Mouse (Mus musculus): ENCODE measurements around the gene Mageb3.
A peak's percentile ranks its signal among the peaks of the same experiment; 100 is the strongest.
"Not testable (repeated sequence)": the region's sequence is repeated elsewhere in the genome, so short reads cannot be mapped to it uniquely, and the experiment has no call there.

The Mageb3 gene

GRCm38 (mm10) chr2:121955765-121956223, at the start of gene Mageb3, which contains the start of gene Ctdspl2:
TSS of gene Mageb3 (minus strand) at chr2:121956092.
TSS of gene Ctdspl2 (plus strand) at chr2:121956001.
- DNase-seq (ENCODE audit: low spot score): peak; percentile 98

- DNase-seq (ENCODE audit: low spot score): no peak
These were observed 39.8 kb upstream of the Mageb3 start for GRCm38 (mm10) chr2:121995738-121996137.

GRCm38 (mm10) chr2:121957216-121957792, 1.4 kb upstream of the Mageb3 start:
- DNase-seq (ENCODE audit: low spot score): no peak

GRCm38 (mm10) chr2:121956224-121957018, 529 bp upstream of the Mageb3 start:
- DNase-seq (ENCODE audit: low spot score): peak; percentile 96

GRCm38 (mm10) chr2:121954971-121955656, 778 bp downstream of the Mageb3 start:
- no peak for DNase-seq (ENCODE audit: low spot score)

- DNase-seq (ENCODE audit: low spot score): no peak
These were observed 12.5 kb downstream of the Mageb3 start for GRCm38 (mm10) chr2:121943364-121943763.

GRCm38 (mm10) chr2:121937624-121938023, 18.3 kb downstream of the Mageb3 start:
- DNase-seq (ENCODE audit: low spot score): not testable (repeated sequence)

- no peak for DNase-seq (ENCODE audit: low spot score)
These were observed 39.6 kb downstream of the Mageb3 start for GRCm38 (mm10) chr2:121916047-121916970.

GRCm38 (mm10) chr2:121909975-121910374, 45.9 kb downstream of the Mageb3 start:
- DNase-seq (ENCODE audit: low spot score): no peak
